Mouse (Mus musculus) thymus, postnatal 10 days (tissue): ENCODE data around the gene Gm4353.
"Not testable (repeated sequence)": the region's sequence is repeated elsewhere in the genome, so short reads cannot be mapped to it uniquely, and the experiment has no call there.

Source experiments
- DNase-seq, 2 experiments: peaks; one replicate each; pipeline ENCODE4 v3.0.0; 2021; ENCODE audit warnings: low spot score in 2 of 2

Gm4353 gene

DNA sequence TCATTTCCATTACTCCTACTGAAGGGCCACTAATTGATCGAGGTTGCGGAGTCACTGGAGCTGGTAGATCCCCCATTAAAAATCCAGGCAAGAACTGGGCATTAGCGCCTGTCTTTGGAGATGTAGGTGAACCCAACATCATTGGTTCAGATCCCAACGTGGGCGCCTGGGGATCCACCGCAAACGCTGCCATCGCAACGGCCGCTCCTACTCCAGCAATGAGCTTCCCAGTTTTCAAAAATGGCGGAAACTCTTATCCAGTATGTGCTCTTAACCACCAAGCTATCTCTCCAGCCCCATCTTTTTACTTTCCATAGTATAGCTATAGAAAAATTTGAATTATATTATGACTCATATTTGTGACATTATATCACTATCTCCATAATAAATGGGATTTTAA is at the start of gene Gm4353:
Gene Gm4353, minus strand, starts transcription at position 270 of the 400 bp plus-strand sequence.
- not testable (repeated sequence) for DNase-seq

DNA sequence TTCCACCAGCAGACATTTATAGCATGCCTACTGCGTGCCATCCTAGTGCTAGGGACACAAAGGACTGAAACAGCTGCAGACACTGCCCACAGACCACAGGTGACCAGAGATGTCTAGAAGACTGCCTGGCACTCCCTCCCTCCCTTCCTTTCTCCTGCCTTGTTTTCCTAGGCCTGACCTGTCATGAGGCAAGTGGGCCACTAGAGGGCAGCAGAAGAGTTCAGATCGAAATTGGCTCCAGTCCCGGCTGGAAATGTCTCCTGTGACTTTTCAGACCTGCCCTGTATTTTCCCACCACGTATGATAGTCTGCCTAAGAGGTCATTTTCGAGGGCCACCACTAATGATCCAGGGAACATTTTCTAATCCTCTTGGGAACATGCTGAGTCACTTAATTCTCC is 47.6 kb upstream of the Gm4353 start:
- DNase-seq: peak; percentile 8 to 57

DNA sequence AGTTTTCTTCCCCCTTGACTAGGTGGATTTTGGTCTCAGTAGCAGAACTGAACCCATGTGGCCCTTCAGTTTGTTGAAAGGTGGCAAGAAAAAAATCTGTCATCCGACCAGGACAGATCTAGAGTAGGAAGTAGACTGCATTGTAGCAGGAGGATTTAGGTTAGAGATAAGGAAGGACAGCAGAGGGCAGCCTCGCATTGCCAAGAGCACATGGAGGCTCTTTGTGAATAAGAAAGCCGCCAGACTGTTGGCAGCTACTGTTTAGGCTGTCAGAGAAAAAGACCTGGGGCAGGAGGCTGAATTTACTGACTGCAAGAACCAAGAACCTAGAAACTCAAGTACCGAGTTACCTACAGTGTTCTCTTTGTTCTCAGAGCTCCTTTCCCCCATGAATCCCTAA is 47.0 kb upstream of the Gm4353 start:
- DNase-seq: no peak

DNA sequence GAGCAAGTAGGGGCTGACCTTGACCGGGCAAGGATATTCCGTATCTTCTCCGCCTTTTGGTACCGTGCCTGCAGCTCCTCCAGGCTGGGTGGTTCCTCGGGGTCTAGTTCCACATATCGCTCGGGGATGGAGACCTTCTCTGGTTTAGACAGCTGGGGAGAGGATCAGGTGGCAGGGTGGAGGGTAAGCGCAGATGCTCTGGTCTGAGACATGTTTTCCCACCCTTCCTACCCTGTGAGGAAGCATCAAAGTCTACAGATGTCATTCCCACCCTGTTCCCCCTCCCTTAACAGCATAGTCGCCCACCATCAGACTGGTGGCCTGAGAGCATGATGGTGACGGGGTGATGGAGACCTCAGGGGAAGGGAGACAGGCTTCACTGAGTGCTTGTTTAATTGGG is 44.9 kb upstream of the Gm4353 start:
- no peak for DNase-seq

GRCm38 (mm10) chr7:116128286-116128685 is 43.9 kb upstream of the Gm4353 start:
- DNase-seq: no peak

GRCm38 (mm10) chr7:116127052-116127451 is 42.6 kb upstream of the Gm4353 start:
- no peak for DNase-seq

DNA sequence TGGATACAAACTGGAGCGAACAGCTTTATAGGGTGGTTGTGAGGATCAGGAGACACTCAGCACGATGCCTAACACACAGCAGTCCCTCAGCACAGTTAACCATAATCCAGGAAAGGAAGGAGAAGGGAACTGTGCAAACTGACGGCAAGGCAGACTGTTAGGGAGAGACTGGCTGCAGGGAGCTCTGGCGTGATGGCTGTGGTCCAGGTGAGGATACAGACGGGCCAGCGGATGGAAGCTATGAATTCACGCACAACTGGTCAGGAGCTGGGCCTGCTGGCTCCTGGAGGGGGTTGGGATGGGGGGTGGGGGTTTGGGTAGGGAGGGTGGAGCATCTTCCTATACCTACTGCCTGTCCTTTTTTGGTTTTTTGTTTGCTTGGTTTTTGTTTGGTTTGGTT is 41.2 kb upstream of the Gm4353 start:
- no peak for DNase-seq

DNA sequence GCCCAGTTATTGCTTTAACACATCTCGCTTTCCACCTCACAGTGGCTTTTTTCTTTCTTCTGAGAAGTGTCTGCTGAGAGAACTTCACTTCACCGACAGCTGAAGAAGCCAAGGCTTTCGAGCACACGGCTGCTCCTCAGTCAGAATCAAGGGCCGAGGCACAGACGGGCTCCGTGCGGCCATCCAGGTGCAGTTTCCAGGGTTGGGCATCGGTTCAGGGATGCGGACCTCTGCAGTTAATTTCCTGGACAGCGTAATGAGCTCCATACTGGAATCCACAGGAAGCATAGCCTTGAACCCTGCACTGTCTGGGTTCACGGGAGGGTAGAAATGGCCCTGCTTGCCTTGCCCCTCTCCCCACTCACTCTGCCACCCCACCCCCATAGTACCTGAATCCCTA is 39.6 kb upstream of the Gm4353 start:
- DNase-seq: no peak

GRCm38 (mm10) chr7:116123597-116123985 is 39.2 kb upstream of the Gm4353 start:
- DNase-seq: no peak

- DNase-seq: no peak
These were observed 38.7 kb upstream of the Gm4353 start for GRCm38 (mm10) chr7:116122981-116123596.

GRCm38 (mm10) chr7:116121202-116121601 is 36.8 kb upstream of the Gm4353 start:
- DNase-seq: no peak

GRCm38 (mm10) chr7:116120737-116121136 is 36.3 kb upstream of the Gm4353 start:
- no peak for DNase-seq

DNA sequence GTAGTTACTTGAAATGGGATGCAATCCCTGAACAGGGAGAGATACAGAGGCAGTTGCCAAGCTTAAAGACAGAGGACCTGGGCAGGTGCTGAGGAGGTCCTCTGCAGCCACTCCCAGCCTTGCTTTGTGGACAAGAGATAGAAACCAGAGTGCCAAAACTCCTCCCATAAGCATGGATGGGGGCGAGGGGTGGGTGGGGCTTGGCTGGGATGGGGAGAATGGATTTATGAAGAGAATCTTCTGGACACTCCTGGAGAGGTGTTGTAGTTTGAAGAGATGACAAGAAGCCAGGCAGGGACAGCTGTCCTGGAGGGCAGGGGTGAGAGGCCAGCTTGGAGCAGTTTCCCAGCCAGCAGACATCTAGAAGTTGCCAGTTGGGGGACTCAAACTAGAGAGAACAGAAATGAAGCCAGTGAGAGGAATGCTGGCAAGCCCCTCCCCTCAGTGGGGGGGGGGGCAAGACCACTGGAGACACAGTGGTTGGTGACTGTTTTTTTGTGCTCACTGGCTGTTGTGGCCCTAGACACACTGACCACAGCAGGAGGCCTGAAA is 34.9 kb upstream of the Gm4353 start:
- DNase-seq: no peak

DNA sequence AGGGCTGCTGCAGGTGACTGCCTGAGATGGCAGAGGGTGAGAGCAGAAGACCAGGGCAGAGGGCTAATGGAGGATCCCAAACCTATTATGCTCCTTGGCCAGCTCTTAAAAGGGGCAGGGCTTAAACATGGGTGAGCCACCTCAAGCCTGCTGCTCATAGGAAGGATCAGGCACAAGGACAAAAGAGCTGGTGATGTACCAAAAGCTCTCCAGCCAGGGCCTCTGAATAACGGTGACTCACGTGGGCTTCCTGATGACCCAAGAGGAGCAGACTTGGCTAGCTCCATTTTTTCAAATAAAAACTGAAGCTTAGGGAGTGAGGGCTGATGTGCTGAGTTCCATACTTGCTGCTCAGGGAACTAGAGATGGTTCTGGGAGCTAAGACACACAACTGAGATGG is 31.6 kb upstream of the Gm4353 start:
- no peak for DNase-seq

DNA sequence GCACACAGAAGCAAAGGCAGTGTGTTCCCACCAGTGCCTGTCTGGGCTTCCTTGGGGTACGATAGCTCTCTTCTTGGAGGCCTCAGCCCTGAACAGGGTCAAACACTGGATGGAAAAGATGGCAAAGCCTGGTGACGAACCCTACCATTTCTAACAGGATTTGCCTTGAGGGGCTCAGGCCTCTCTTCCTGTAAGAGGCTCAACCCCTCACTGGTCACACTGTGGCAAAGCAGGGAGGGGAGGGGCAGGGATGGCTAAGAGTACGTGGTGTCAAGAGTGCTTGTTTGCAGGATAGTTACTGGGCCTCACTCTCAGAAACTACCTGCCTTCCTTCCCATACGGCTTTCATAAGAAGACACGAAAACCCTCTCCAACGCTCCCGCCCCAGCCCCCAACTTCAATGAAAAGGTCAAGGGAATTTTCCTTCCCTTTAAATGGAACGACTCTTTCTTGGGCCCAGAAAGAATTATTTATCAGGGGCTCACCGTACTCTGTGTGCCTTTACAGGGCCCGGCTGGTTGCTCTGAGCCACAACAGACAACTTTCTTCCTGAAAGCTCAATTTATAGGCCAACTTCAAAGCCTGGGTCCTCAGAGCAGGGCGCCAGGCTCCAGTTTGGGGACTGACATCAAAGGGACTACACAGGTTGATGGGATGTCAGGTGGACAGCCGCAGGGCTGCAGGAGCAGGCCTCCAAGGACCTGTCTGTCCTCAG is 30.9 kb upstream of the Gm4353 start:
- no peak for DNase-seq

- no peak for DNase-seq
These were observed 27.1 kb upstream of the Gm4353 start for GRCm38 (mm10) chr7:116111546-116111945.

DNA sequence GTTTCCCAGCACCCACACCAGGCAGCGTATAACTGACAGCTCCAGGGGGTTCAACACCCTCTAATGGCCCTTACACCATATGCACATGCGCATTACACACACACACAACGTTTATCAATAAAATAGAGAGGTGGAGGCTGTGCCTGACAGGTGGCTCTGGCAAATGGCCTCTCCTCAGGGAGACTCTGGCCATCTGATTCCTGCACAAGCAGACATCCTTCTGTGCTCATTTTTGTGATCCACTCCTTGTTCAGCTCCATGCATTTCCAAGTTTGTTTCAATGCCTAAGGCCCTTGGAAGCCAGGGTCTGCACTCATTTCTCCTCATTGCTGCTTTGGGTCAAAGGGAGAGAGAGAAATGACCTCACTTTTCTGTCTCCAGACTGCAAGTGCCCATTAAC is 26.2 kb upstream of the Gm4353 start:
- DNase-seq: no peak

GRCm38 (mm10) chr7:116103091-116103490 is 18.7 kb upstream of the Gm4353 start:
- DNase-seq: no peak

GRCm38 (mm10) chr7:116099952-116100528 is 15.6 kb upstream of the Gm4353 start:
- DNase-seq: no peak

GRCm38 (mm10) chr7:116093466-116093850 is 9.0 kb upstream of the Gm4353 start:
- DNase-seq: no peak

GRCm38 (mm10) chr7:116092710-116093465 is 8.5 kb upstream of the Gm4353 start:
- DNase-seq: peak; percentile 87 to 93

DNA sequence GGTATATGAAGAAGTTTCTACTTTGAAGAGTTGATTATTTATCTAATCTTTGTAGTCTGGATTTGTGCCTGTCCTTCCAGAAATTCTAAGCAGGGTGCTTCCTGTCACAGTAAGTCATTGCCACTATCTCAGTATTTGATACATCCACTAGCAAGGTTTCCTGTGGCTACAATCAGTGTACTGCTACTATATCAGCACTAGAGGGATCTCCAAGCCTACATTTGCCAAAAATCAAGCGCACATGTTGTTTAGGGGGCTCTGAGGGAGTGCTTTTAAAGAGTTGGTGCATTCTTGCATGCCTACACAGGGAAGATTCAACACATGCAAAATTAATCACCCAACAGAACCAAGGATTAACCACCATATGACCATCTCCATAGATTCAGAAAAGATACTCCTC is 23.7 kb downstream of the Gm4353 start:
- DNase-seq: no peak
